Mouse (Mus musculus): Measurements from ENCODE around the gene Sox11.

The Sox11 gene

DNA sequence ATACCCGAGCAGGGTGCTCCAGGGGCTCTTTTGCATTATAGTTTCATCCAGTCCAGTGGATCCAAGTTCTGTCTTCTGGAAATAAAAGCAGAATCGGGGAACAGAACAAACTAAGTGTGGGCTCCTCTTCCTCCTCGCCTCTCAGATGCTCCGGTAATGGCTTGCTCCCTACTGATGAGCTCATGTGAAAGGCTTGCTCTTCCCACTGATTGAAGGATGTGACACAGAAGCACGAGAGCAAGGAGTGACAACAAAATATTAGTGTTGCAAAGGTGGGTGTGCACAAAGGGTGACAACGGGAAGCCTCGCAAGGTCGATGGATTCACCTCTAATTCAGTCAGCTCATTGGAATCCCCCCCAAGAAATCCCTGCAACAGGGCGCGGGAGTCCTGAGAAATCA is 48.6 kb downstream of the Sox11 start:
- POLR2A ChIA-PET: no interaction called here
- CTCF ChIA-PET: no interaction called here

DNA sequence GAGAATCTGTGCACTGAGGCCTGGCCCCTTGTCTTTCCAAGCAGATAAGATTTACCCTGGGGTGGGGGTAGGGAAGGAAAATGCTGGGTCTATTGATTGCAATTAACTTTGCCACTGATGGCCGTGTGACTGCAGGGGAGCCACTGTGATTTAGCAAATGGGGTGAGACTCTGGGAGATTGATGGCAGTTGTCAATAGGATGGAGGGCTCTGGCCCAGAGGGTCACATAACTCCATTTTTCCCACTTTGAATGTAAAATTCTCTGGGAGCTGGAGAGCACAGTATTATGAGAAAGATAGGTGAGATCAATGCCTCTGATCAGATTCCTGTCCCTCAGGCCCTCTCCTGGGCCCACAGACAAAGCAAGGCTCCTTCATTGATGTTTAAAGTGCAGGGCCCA is 49.2 kb downstream of the Sox11 start:
- ChIA-PET POLR2A (no interaction called here), CTCF (no interaction called here)
